Mouse (Mus musculus): Measurements from ENCODE around the gene Gdpgp1. TPM values are rescaled to one million over a fixed set of nuclear protein-coding genes. Genes with fewer than 3 reads are reported as not detected.

Gene Gdpgp1
- polyA plus RNA-seq, 2 experiments: 1.1 to 1.3 TPM

GRCm38 (mm10) chr7:80189147-80189933, 43.3 kb upstream of the Gdpgp1 start:
- Histone ChIP-seq H3K9me3 (ENCODE audit: control insufficient read depth, low read length) (no peaks in the 10 kb centered on the region), H3K27ac (no peak overlapping the region), H3K36me3 (replicated peaks; ENCODE audit: control insufficient read depth, insufficient read depth, low read depth) (no peaks in the 10 kb centered on the region), H3K4me3 (ENCODE audit: insufficient read depth in 1 of 2, low read depth in 2 of 2, low read length in 2 of 2) (no peak overlapping the region), H3K4me2 (ENCODE audit: low read depth) (no peak overlapping the region), H3K9ac (replicated peaks) (no peak overlapping the region), H3K4me1 (replicated peaks; ENCODE audit: control insufficient read depth in 2 of 2, insufficient read depth in 2 of 2, low read length in 1 of 2) (peaks cover 51 to 57% of the 10 kb centered on the region in 2 experiments), H3K27me3 (ENCODE audit: control insufficient read depth, insufficient read depth, low read length) (no peaks in the 10 kb centered on the region)
- WGBS (ENCODE audit: insufficient replicate concordance): 65% methylated on average over 11 of the region's 11 CpGs
- no peak for DNase-seq (ENCODE audit: low read depth in 3 of 3, low spot score in 3 of 3)
- TF ChIP-seq CTCF (IDR thresholded peaks at IDR 0.05; ENCODE audit: low read depth): no peak
- ATAC-seq (ENCODE audit: insufficient read depth): no peak

- Histone ChIP-seq H3K9ac (replicated peaks) (no peak overlapping the region), H3K4me3 (ENCODE audit: insufficient read depth in 1 of 2, low read depth in 2 of 2, low read length in 2 of 2) (no peak overlapping the region), H3K27me3 (ENCODE audit: control insufficient read depth, insufficient read depth, low read length) (no peaks in the 10 kb centered on the region), H3K9me3 (ENCODE audit: control insufficient read depth, low read length) (no peaks in the 10 kb centered on the region), H3K4me2 (ENCODE audit: low read depth) (peak overlapping the region; percentile 81), H3K27ac (peak overlapping the region; percentile 74), H3K36me3 (replicated peaks; ENCODE audit: control insufficient read depth, insufficient read depth, low read depth) (no peaks in the 10 kb centered on the region), H3K4me1 (replicated peaks; ENCODE audit: control insufficient read depth in 2 of 2, insufficient read depth in 2 of 2, low read length in 1 of 2) (peaks cover 52 to 58% of the 10 kb centered on the region in 2 experiments)
- WGBS (ENCODE audit: insufficient replicate concordance): 13% methylated on average over 5 of the region's 5 CpGs
- TF ChIP-seq EP300 (IDR thresholded peaks at IDR 0.05; ENCODE audit: low read depth): no peak
- peak; percentile 11; the same call in 1 of the 2 replicates for TF ChIP-seq CTCF (IDR thresholded peaks at IDR 0.05; ENCODE audit: low read depth)
- DNase-seq (ENCODE audit: low read depth in 3 of 3, low spot score in 3 of 3): no peak
- ATAC-seq (ENCODE audit: insufficient read depth): no peak
Observed at GRCm38 (mm10) chr7:80191455-80191854, 41.2 kb upstream of the Gdpgp1 start.

- Histone ChIP-seq H3K9ac (replicated peaks) (peak overlapping the region; percentile 76), H3K27ac (peak overlapping the region; percentile 87), H3K4me2 (ENCODE audit: low read depth) (peak overlapping the region; percentile 81), H3K4me1 (replicated peaks; ENCODE audit: control insufficient read depth in 2 of 2, insufficient read depth in 2 of 2, low read length in 1 of 2) (peaks cover 57 to 59% of the 10 kb centered on the region in 2 experiments), H3K4me3 (ENCODE audit: insufficient read depth in 1 of 2, low read depth in 2 of 2, low read length in 2 of 2) (peak overlapping the region; percentile 39 to 51), H3K27me3 (ENCODE audit: control insufficient read depth, insufficient read depth, low read length) (no peaks in the 10 kb centered on the region), H3K9me3 (ENCODE audit: control insufficient read depth, low read length) (no peaks in the 10 kb centered on the region), H3K36me3 (replicated peaks; ENCODE audit: control insufficient read depth, insufficient read depth, low read depth) (no peaks in the 10 kb centered on the region)
- TF ChIP-seq CTCF (IDR thresholded peaks at IDR 0.05; ENCODE audit: low read depth) (peak; percentile 32; the same call in 1 of the 2 replicates), EP300 (IDR thresholded peaks at IDR 0.05; ENCODE audit: low read depth) (no peak)
- DNase-seq (ENCODE audit: low read depth in 3 of 3, low spot score in 3 of 3) (peak; percentile 79 to 82 (median 81)), ATAC-seq (ENCODE audit: insufficient read depth) (peak; percentile 85)
- WGBS (ENCODE audit: insufficient replicate concordance): 6% methylated on average over 16 of the region's 16 CpGs
Observed at GRCm38 (mm10) chr7:80192226-80193061, 40.2 kb upstream of the Gdpgp1 start.

GRCm38 (mm10) chr7:80193941-80194739, 38.5 kb upstream of the Gdpgp1 start:
- H3K27me3 ChIP-seq (ENCODE audit: control insufficient read depth, insufficient read depth, low read length): no peaks in the 10 kb centered on the region
- peak overlapping the region; percentile 65 for H3K27ac ChIP-seq
- peak overlapping the region; percentile 44 for H3K9ac ChIP-seq (replicated peaks)
- no peak overlapping the region for H3K4me3 ChIP-seq (ENCODE audit: insufficient read depth in 1 of 2, low read depth in 2 of 2, low read length in 2 of 2)
- TF ChIP-seq EP300 (IDR thresholded peaks at IDR 0.05; ENCODE audit: low read depth) (no peak), CTCF (IDR thresholded peaks at IDR 0.05; ENCODE audit: low read depth) (no peak)
- DNase-seq (ENCODE audit: low read depth in 3 of 3, low spot score in 3 of 3): no peak
- no peaks in the 10 kb centered on the region for H3K9me3 ChIP-seq (ENCODE audit: control insufficient read depth, low read length)
- H3K36me3 ChIP-seq (replicated peaks; ENCODE audit: control insufficient read depth, insufficient read depth, low read depth): no peaks in the 10 kb centered on the region
- no peak for ATAC-seq (ENCODE audit: insufficient read depth)
- peak overlapping the region; percentile 0; the same call in 1 of the 2 replicates for H3K4me2 ChIP-seq (ENCODE audit: low read depth)
- 68% methylated on average over 13 of the region's 13 CpGs for WGBS (ENCODE audit: insufficient replicate concordance)
- H3K4me1 ChIP-seq (replicated peaks; ENCODE audit: control insufficient read depth in 2 of 2, insufficient read depth in 2 of 2, low read length in 1 of 2): peaks cover 60 to 61% of the 10 kb centered on the region in 2 experiments
